Mouse (Mus musculus): ENCODE data around the gene Stk24.

GRCm38 (mm10) chr14:121248346-121248745, 131.5 kb downstream of the Stk24 start:
- no peak for TF ChIP-seq CTCF (conservative IDR thresholded peaks at IDR 0.05; ENCODE audit: low read length)
- TF ChIP-seq NANOG (IDR thresholded peaks at IDR 0.05; ENCODE audit: borderline replicate concordance, low read length), result no peak
